Mouse (Mus musculus): ENCODE data around the gene Stx1a. TPM values are rescaled to one million over a fixed set of nuclear protein-coding genes. Genes with fewer than 3 reads are reported as not detected.

Gene Stx1a
- polyA plus RNA-seq, 1 experiment from 2014 or later: 12.5 TPM

- H3K9ac ChIP-seq (ENCODE audit: low read length): peak overlapping the region; percentile 95
- ATAC-seq (ENCODE audit: insufficient read depth, low FRiP score): peak; percentile 26; the same call in 1 of the 2 replicates
- H3K9me3 ChIP-seq (replicated peaks; ENCODE audit: control insufficient read depth, low read length): no peaks in the 10 kb centered on the region
- H3K4me1 ChIP-seq (ENCODE audit: control insufficient read depth, insufficient read depth, low read length): peaks cover 12% of the 10 kb centered on the region
- H3K4me3 ChIP-seq (replicated peaks; ENCODE audit: low read length): peak overlapping the region; percentile 77
- 2% methylated on average over 11 of the region's 11 CpGs for WGBS
- H3K36me3 ChIP-seq (ENCODE audit: control insufficient read depth, insufficient read depth, low read length): no peaks in the 10 kb centered on the region
- H3K27ac ChIP-seq (ENCODE audit: low read length): no peak overlapping the region
- peak overlapping the region; percentile 86 for H3K4me2 ChIP-seq (ENCODE audit: low read depth, low read length)
- no peaks in the 10 kb centered on the region for H3K27me3 ChIP-seq (ENCODE audit: control insufficient read depth, insufficient read depth, low read length)
These were observed 55.2 kb downstream of the Stx1a start for GRCm38 (mm10) chr5:135078482-135078810.

DNA sequence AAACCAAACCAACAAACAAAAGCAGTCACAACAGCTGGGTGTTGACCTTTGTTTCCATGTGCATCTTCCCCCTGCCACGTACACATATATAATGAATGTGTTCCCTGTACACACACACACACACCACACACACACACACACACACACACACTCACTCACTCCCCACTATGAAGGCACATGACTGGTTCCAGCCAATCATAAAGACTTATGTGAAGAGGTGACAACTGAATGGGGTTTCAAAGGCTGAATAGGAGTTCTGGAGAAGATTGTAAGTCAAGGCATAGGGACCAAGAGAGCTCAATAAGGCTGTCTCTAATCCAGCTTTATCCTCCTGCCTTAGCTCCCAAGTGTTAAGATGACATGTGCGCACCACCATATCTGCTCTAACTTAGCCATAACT lies 56.3 kb downstream of the Stx1a start:
- H3K36me3 ChIP-seq (ENCODE audit: control insufficient read depth, insufficient read depth, low read length): no peaks in the 10 kb centered on the region
- H3K4me2 ChIP-seq (ENCODE audit: low read depth, low read length): no peak overlapping the region
- H3K4me3 ChIP-seq (replicated peaks; ENCODE audit: low read length): no peak overlapping the region
- WGBS: 92% methylated on average over 2 of the region's 2 CpGs
- H3K4me1 ChIP-seq (ENCODE audit: control insufficient read depth, insufficient read depth, low read length): peaks cover 8% of the 10 kb centered on the region
- no peak overlapping the region for H3K27ac ChIP-seq (ENCODE audit: low read length)
- no peak for ATAC-seq (ENCODE audit: insufficient read depth, low FRiP score)
- H3K9ac ChIP-seq (ENCODE audit: low read length): no peak overlapping the region
- no peaks in the 10 kb centered on the region for H3K9me3 ChIP-seq (replicated peaks; ENCODE audit: control insufficient read depth, low read length)
- no peaks in the 10 kb centered on the region for H3K27me3 ChIP-seq (ENCODE audit: control insufficient read depth, insufficient read depth, low read length)

DNA sequence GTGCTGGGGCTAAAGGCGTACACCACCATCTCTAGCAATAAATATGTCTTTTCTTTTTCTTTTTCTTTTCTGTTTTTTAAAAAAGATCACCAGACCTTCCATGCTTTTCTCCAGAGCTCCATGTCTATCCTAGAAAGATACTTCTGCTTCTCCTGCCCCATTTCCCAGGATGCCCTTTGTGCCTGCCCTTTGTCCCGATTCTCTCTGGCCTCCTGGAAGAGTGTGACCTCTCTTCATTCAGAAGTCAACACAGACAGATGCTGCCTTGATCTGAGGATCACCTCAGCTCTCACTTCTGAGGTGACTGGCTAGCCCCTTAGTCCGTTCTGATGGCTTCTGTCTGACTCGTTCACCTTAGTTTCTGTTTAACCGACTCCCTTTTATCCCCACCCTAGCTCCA lies 57.3 kb downstream of the Stx1a start:
- H3K36me3 ChIP-seq (ENCODE audit: control insufficient read depth, insufficient read depth, low read length): no peaks in the 10 kb centered on the region
- no peaks in the 10 kb centered on the region for H3K27me3 ChIP-seq (ENCODE audit: control insufficient read depth, insufficient read depth, low read length)
- H3K4me2 ChIP-seq (ENCODE audit: low read depth, low read length): no peak overlapping the region
- H3K27ac ChIP-seq (ENCODE audit: low read length): no peak overlapping the region
- no peak overlapping the region for H3K9ac ChIP-seq (ENCODE audit: low read length)
- WGBS: 84% methylated on average over 5 of the region's 5 CpGs
- no peaks in the 10 kb centered on the region for H3K9me3 ChIP-seq (replicated peaks; ENCODE audit: control insufficient read depth, low read length)
- H3K4me1 ChIP-seq (ENCODE audit: control insufficient read depth, insufficient read depth, low read length): peaks cover 8% of the 10 kb centered on the region
- no peak for ATAC-seq (ENCODE audit: insufficient read depth, low FRiP score)
- H3K4me3 ChIP-seq (replicated peaks; ENCODE audit: low read length): no peak overlapping the region

DNA sequence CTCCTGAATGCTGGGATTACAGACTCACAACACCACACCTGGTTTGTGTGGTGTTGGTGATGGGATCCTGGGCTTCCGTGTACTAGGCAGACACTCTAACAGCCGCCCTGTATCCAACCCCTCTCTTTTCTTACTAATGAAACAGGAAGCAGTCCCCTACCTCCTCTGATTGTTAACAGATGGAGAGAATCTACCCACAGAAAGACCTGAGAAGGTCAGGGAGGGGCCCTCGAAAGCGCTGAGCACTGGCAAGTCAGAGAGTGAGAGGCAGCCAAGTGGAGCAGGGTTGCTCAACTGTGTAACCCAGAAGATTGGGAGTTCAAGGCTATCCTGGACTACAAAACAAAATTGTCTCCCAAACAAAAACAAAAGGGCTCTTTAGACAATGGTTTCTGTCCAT lies 63.6 kb downstream of the Stx1a start:
- H3K27me3 ChIP-seq (ENCODE audit: control insufficient read depth, insufficient read depth, low read length): peaks cover 29% of the 10 kb centered on the region
- H3K9me3 ChIP-seq (replicated peaks; ENCODE audit: control insufficient read depth, low read length): no peaks in the 10 kb centered on the region
- H3K27ac ChIP-seq (ENCODE audit: low read length): no peak overlapping the region
- 45% methylated on average over 4 of the region's 4 CpGs for WGBS
- no peak overlapping the region for H3K4me2 ChIP-seq (ENCODE audit: low read depth, low read length)
- no peaks in the 10 kb centered on the region for H3K36me3 ChIP-seq (ENCODE audit: control insufficient read depth, insufficient read depth, low read length)
- H3K4me1 ChIP-seq (ENCODE audit: control insufficient read depth, insufficient read depth, low read length): no peaks in the 10 kb centered on the region
- H3K4me3 ChIP-seq (replicated peaks; ENCODE audit: low read length): no peak overlapping the region
- ATAC-seq (ENCODE audit: insufficient read depth, low FRiP score): no peak
- H3K9ac ChIP-seq (ENCODE audit: low read length): no peak overlapping the region

- peak; percentile 50; the same call in 1 of the 2 replicates for ATAC-seq (ENCODE audit: insufficient read depth, low FRiP score)
These were observed 66.4 kb downstream of the Stx1a start, which contains the start of gene Mlxipl for GRCm38 (mm10) chr5:135089653-135090052. Gene Mlxipl, plus strand, starts transcription at chr5:135089890.

More at GRCm38 (mm10) chr5:135089653-135090052, 66.4 kb downstream of the Stx1a start, which contains the start of gene Mlxipl:
- H3K27me3 ChIP-seq (ENCODE audit: control insufficient read depth, insufficient read depth, low read length): peaks cover 37% of the 10 kb centered on the region
- 2% methylated on average over 39 of the region's 39 CpGs for WGBS
- peak within 1 kb of the TSS; percentile 12; the same call in 1 of the 2 replicates for H3K4me3 ChIP-seq (replicated peaks; ENCODE audit: low read length)
- H3K9ac ChIP-seq (ENCODE audit: low read length): 0 out of 2 replicates have a peak within 1 kb of the TSS, but pooled peaks have one; percentile 35
- no peak within 1 kb of the TSS for H3K27ac ChIP-seq (ENCODE audit: low read length)
- H3K4me1 ChIP-seq (ENCODE audit: control insufficient read depth, insufficient read depth, low read length): no peaks in the 10 kb centered on the region
- H3K36me3 ChIP-seq (ENCODE audit: control insufficient read depth, insufficient read depth, low read length): no peaks in the 10 kb centered on the region
- H3K4me2 ChIP-seq (ENCODE audit: low read depth, low read length): peak within 1 kb of the TSS; percentile 38
- H3K9me3 ChIP-seq (replicated peaks; ENCODE audit: control insufficient read depth, low read length): no peaks in the 10 kb centered on the region

Other genes starting within 250 kb of the Stx1a start
- gene Tmem270, start 116.7 kb upstream of the Stx1a start, polyA plus RNA-seq (2015; fragmentation: Nextera tagmentation; extraction: Ambion mirVana): not detected in 2 replicates
- 8.6 and 13.5 TPM in 2 replicates for gene Cldn13, start 108.0 kb upstream of the Stx1a start, polyA plus RNA-seq (2015; fragmentation: Nextera tagmentation; extraction: Ambion mirVana)
- gene Mettl27, start 91.1 kb upstream of the Stx1a start, polyA plus RNA-seq (2015; fragmentation: Nextera tagmentation; extraction: Ambion mirVana): 14.1 and 14.8 TPM in 2 replicates
- gene Cldn4, start 76.5 kb upstream of the Stx1a start, polyA plus RNA-seq (2015; fragmentation: Nextera tagmentation; extraction: Ambion mirVana): 73.1 and 90.8 TPM in 2 replicates
- 83.9 and 89.2 TPM in 2 replicates for gene Cldn3, start 37.3 kb upstream of the Stx1a start, polyA plus RNA-seq (2015; fragmentation: Nextera tagmentation; extraction: Ambion mirVana)
- 70.7 and 73.9 TPM in 2 replicates for gene Abhd11, start 14.3 kb upstream of the Stx1a start, polyA plus RNA-seq (2015; fragmentation: Nextera tagmentation; extraction: Ambion mirVana)
- 32.6 and 33.3 TPM in 2 replicates for gene Dnajc30, start 40.7 kb downstream of the Stx1a start, polyA plus RNA-seq (2015; fragmentation: Nextera tagmentation; extraction: Ambion mirVana)
- 94.8 and 105 TPM in 2 replicates for gene Bud23, start 41.5 kb downstream of the Stx1a start, polyA plus RNA-seq (2015; fragmentation: Nextera tagmentation; extraction: Ambion mirVana)
- 2.3 and 3.5 TPM in 2 replicates for gene Vps37d, start 54.8 kb downstream of the Stx1a start, polyA plus RNA-seq (2015; fragmentation: Nextera tagmentation; extraction: Ambion mirVana)
- gene Mlxipl, start 66.4 kb downstream of the Stx1a start, polyA plus RNA-seq (2015; fragmentation: Nextera tagmentation; extraction: Ambion mirVana): 3.8 and 4.7 TPM in 2 replicates
- 23.9 and 26.4 TPM in 2 replicates for gene Tbl2, start 126.2 kb downstream of the Stx1a start, polyA plus RNA-seq (2015; fragmentation: Nextera tagmentation; extraction: Ambion mirVana)
- gene Bcl7b, start 144.8 kb downstream of the Stx1a start, polyA plus RNA-seq (2015; fragmentation: Nextera tagmentation; extraction: Ambion mirVana): 50.1 and 54.6 TPM in 2 replicates
- gene Baz1b, start 163.8 kb downstream of the Stx1a start, polyA plus RNA-seq (2015; fragmentation: Nextera tagmentation; extraction: Ambion mirVana): 24.3 and 28.5 TPM in 2 replicates
- 0.47 and 1.5 TPM in 2 replicates for gene Fzd9, start 227.7 kb downstream of the Stx1a start, polyA plus RNA-seq (2015; fragmentation: Nextera tagmentation; extraction: Ambion mirVana)